Mouse (Mus musculus) layer of hippocampus, adult 2 months (tissue): Measurements from ENCODE around the gene Capn12. TPM values are rescaled to one million over a fixed set of nuclear protein-coding genes. Genes with fewer than 3 reads are reported as not detected.

Source experiments
- DNase-seq, 2 experiments: peaks; one replicate each; pipeline ENCODE4 v3.0.0; 2022; ENCODE audit warnings: low spot score in 2 of 2
- H3K27ac ChIP-seq: fragments of 200-600 bp; 2 replicates; pipeline ENCODE4 v1.8.1; 2022
- H3K4me3 ChIP-seq: fragments of 200-600 bp; 2 replicates; pipeline ENCODE4 v1.8.1; 2022; ENCODE audit warnings: mild to moderate bottlenecking
- CTCF ChIP-seq: fragments of 200-600 bp; conservative IDR thresholded peaks from 2 replicates; pipeline ENCODE4 v1.8.1; 2022; ENCODE audit warnings: antibody characterized with exemption, mild to moderate bottlenecking, moderate library complexity
- total RNA-seq, 2 experiments: library from RNA; stranded (reverse); gene quantifications; 2 replicates each; pipeline ENCODE4 v1.2.3; 2021

The Capn12 gene
- total RNA-seq, 2 experiments from 2014 or later: 0.15 to 0.29 TPM

GRCm38 (mm10) chr7:28930320-28931031, 49.3 kb downstream of the Capn12 start:
- peak overlapping the region; percentile 57; the same call in 1 of the 2 replicates for H3K27ac ChIP-seq

GRCm38 (mm10) chr7:28931032-28931694, 49.9 kb downstream of the Capn12 start:
- peak overlapping the region; percentile 57; the same call in 1 of the 2 replicates for H3K27ac ChIP-seq
- H3K4me3 ChIP-seq: no peak overlapping the region
- no peak for TF ChIP-seq CTCF
- no peak for DNase-seq

More at GRCm38 (mm10) chr7:28930320-28931031, 49.3 kb downstream of the Capn12 start:
- 0 out of 2 replicates have a peak, but pooled peaks have one; percentile 16 for TF ChIP-seq CTCF
- no peak overlapping the region for H3K4me3 ChIP-seq
- DNase-seq: no peak

- Histone ChIP-seq H3K4me3 (no peak overlapping the region), H3K27ac (peak overlapping the region; percentile 10; the same call in 1 of the 2 replicates)
- DNase-seq: no peak
- no peak for TF ChIP-seq CTCF
These were observed 50.4 kb downstream of the Capn12 start for GRCm38 (mm10) chr7:28931695-28932039.

GRCm38 (mm10) chr7:28932421-28933041, 51.3 kb downstream of the Capn12 start:
- no peak overlapping the region for H3K4me3 ChIP-seq
- no peak overlapping the region for H3K27ac ChIP-seq
- no peak for DNase-seq
- no peak for TF ChIP-seq CTCF

- H3K4me3 ChIP-seq: no peak overlapping the region
- no peak for TF ChIP-seq CTCF
- H3K27ac ChIP-seq: 0 out of 2 replicates have a peak overlapping the region, but pooled peaks have one; percentile 10
- DNase-seq: no peak
These were observed 52.6 kb downstream of the Capn12 start for GRCm38 (mm10) chr7:28933825-28934224.

- no peak overlapping the region for H3K4me3 ChIP-seq
- H3K27ac ChIP-seq: peak overlapping the region; percentile 63
- no peak for TF ChIP-seq CTCF
- no peak for DNase-seq
These were observed 55.6 kb downstream of the Capn12 start for GRCm38 (mm10) chr7:28936787-28937186.

GRCm38 (mm10) chr7:28938654-28939053, 57.4 kb downstream of the Capn12 start:
- Histone ChIP-seq H3K27ac (peak overlapping the region; percentile 80), H3K4me3 (no peak overlapping the region)
- TF ChIP-seq CTCF: peak; percentile 39
- no peak for DNase-seq

GRCm38 (mm10) chr7:28939418-28940183, 58.4 kb downstream of the Capn12 start:
- peak overlapping the region; percentile 80 for H3K27ac ChIP-seq
- no peak for TF ChIP-seq CTCF
- H3K4me3 ChIP-seq: no peak overlapping the region
- no peak for DNase-seq

- Histone ChIP-seq H3K4me3 (no peak overlapping the region), H3K27ac (peak overlapping the region; percentile 80)
- TF ChIP-seq CTCF: no peak
- DNase-seq: no peak
These were observed 59.9 kb downstream of the Capn12 start for GRCm38 (mm10) chr7:28941129-28941528.

GRCm38 (mm10) chr7:28941542-28941941, 60.3 kb downstream of the Capn12 start:
- peak overlapping the region; percentile 80 for H3K27ac ChIP-seq
- DNase-seq: no peak
- no peak for TF ChIP-seq CTCF

More at GRCm38 (mm10) chr7:28941542-28941941, 60.3 kb downstream of the Capn12 start:
- H3K4me3 ChIP-seq: no peak overlapping the region

Other genes with a start within 250 kb of the Capn12 start
- 10 to 100 TPM; 24.4 to 27.1 TPM for gene Fbxo27, start 188.6 kb upstream of the Capn12 start, total RNA-seq
- 1 to 10 TPM in 1 of 2 experiments, under 1 TPM in 1; 0.98 to 1.4 TPM for gene Fbxo17, start 164.6 kb upstream of the Capn12 start, total RNA-seq
- 10 to 100 TPM; 57.5 to 57.9 TPM for gene Mrps12, start 139.6 kb upstream of the Capn12 start, total RNA-seq
- 10 to 100 TPM; 13.9 to 14.3 TPM for gene Sars2, start 139.4 kb upstream of the Capn12 start, total RNA-seq
- under 1 TPM; 0.34 to 0.36 TPM for gene Ccer2, start 125.2 kb upstream of the Capn12 start, total RNA-seq
- 100 to 1,000 TPM; 128 to 139 TPM for gene Sirt2, start 114.7 kb upstream of the Capn12 start, total RNA-seq
- 10 to 100 TPM; 25.6 to 27.2 TPM for gene Nfkbib, start 113.9 kb upstream of the Capn12 start, total RNA-seq
- gene Rinl, start 92.5 kb upstream of the Capn12 start, total RNA-seq: 1 to 10 TPM; 2.6 to 4.5 TPM
- 100 to 1,000 TPM; 410 to 476 TPM for gene Hnrnpl, start 72.9 kb upstream of the Capn12 start, total RNA-seq
- 10 to 100 TPM; 66.4 to 68.8 TPM for gene Ech1, start 56.2 kb upstream of the Capn12 start, total RNA-seq
- gene Lgals4, start 47.6 kb upstream of the Capn12 start, total RNA-seq: 1 to 10 TPM; 4.4 to 6.8 TPM
- not detected for gene Lgals7, start 17.6 kb upstream of the Capn12 start, total RNA-seq
- gene Actn4, start 80.9 kb downstream of the Capn12 start, total RNA-seq: 100 to 1,000 TPM; 131 to 134 TPM
- gene Eif3k, start 100.4 kb downstream of the Capn12 start, total RNA-seq: 100 to 1,000 TPM; 198 to 202 TPM
- 1 to 10 TPM in 1 of 2 experiments, under 1 TPM in 1; 0.90 to 1.8 TPM for gene Map4k1, start 100.6 kb downstream of the Capn12 start, total RNA-seq
- 10 to 100 TPM; 19.6 to 23.3 TPM for gene Ryr1, start 243.8 kb downstream of the Capn12 start, total RNA-seq